In genomic region chr17:11067704-11068475, GRCm38 (mm10) we compare ENCODE assay signal across 7 mouse cellular contexts.
DNase-seq lines count a peak whose midpoint lies in the region; ATAC-seq and TF ChIP-seq lines count a peak whose summit lies in the region.

No protein-coding gene starts in this region.

- H3K9me3 ChIP-seq in embryonic facial prominence, embryonic 11.5 days (replicated peaks; ENCODE audit: control insufficient read depth, low read length), result no peaks in the 10 kb centered on the region
- no peaks in the 10 kb centered on the region for H3K9me3 ChIP-seq in limb, embryonic 15.5 days
- H3K9me3 ChIP-seq in neural tube, embryonic 11.5 days (ENCODE audit: control insufficient read depth, low read length), result no peaks in the 10 kb centered on the region

- TF ChIP-seq CTCF in kidney, adult 2 months (conservative IDR thresholded peaks at IDR 0.05; ENCODE audit: insufficient read depth, insufficient read length, low read depth, low read length), result peak; percentile 52

- H3K4me2 ChIP-seq in embryonic facial prominence, embryonic 11.5 days (ENCODE audit: low read depth, low read length), result peak overlapping the region; percentile 25
- peak overlapping the region; percentile 37 for H3K4me2 ChIP-seq in limb, embryonic 15.5 days
- peak overlapping the region; percentile 38 for H3K4me2 ChIP-seq in neural tube, embryonic 11.5 days (ENCODE audit: low read depth)

- H3K9ac ChIP-seq in embryonic facial prominence, embryonic 11.5 days (replicated peaks; ENCODE audit: low read length), result 0 out of 2 replicates have a peak overlapping the region, but pooled peaks have one; percentile 11
- no peak overlapping the region for H3K9ac ChIP-seq in limb, embryonic 15.5 days
- H3K9ac ChIP-seq in neural tube, embryonic 11.5 days (ENCODE audit: low read length), result no peak overlapping the region

- TF ChIP-seq POLR2A in kidney, adult 2 months (IDR thresholded peaks at IDR 0.05; ENCODE audit: low read depth, low read length), result no peak

- WGBS in embryonic facial prominence, embryonic 11.5 days, result 6% methylated on average over 14 of the region's 14 CpGs
- WGBS in kidney, adult 2 months, result 38% methylated on average over 14 of the region's 14 CpGs
- 12% methylated on average over 14 of the region's 14 CpGs for WGBS in limb, embryonic 15.5 days
- WGBS in neural tube, embryonic 11.5 days, result 4% methylated on average over 14 of the region's 14 CpGs

- peak; percentile 92 for DNase-seq in brain, adult 2 months (ENCODE audit: low read depth, low spot score)
- DNase-seq in embryonic facial prominence, embryonic 11.5 days (ENCODE audit: low spot score), result peak; percentile 81
- peak; percentile 47 for DNase-seq in heart, adult 8-10 months (ENCODE audit: low spot score)
- no peak for DNase-seq in kidney, adult 2 months
- DNase-seq in neural tube, embryonic 11.5 days (ENCODE audit: low spot score), result peak; percentile 81
- DNase-seq in yolk sac, embryonic 10.5 days (ENCODE audit: low spot score), result peak; percentile 27

- peak; percentile 93 for ATAC-seq in embryonic facial prominence, embryonic 11.5 days (replicated peaks; ENCODE audit: insufficient number of reproducible peaks, low FRiP score, low TSS enrichment, low read depth)
- ATAC-seq in limb, embryonic 15.5 days (ENCODE audit: insufficient number of reproducible peaks, low FRiP score, low TSS enrichment, low read depth), result no peak; the same call in 1 of the 2 replicates
- ATAC-seq in neural tube, embryonic 11.5 days (ENCODE audit: insufficient read depth, low FRiP score, low TSS enrichment), result peak; percentile 92

- no peaks in the 10 kb centered on the region for H3K36me3 ChIP-seq in embryonic facial prominence, embryonic 11.5 days (replicated peaks; ENCODE audit: control insufficient read depth, insufficient read depth, low read depth, low read length)
- H3K36me3 ChIP-seq in kidney, adult 2 months (ENCODE audit: control insufficient read depth, insufficient read depth, low read length), result no peaks in the 10 kb centered on the region
- no peaks in the 10 kb centered on the region for H3K36me3 ChIP-seq in limb, embryonic 15.5 days
- no peaks in the 10 kb centered on the region for H3K36me3 ChIP-seq in neural tube, embryonic 11.5 days (ENCODE audit: control insufficient read depth, insufficient read depth, low read length)

- no peak overlapping the region for H3K27ac ChIP-seq in embryonic facial prominence, embryonic 11.5 days (replicated peaks; ENCODE audit: low read depth, low read length)
- no peak overlapping the region for H3K27ac ChIP-seq in kidney, adult 2 months (ENCODE audit: insufficient read depth, low read depth, low read length)
- no peak overlapping the region for H3K27ac ChIP-seq in limb, embryonic 15.5 days
- H3K27ac ChIP-seq in neural tube, embryonic 11.5 days (ENCODE audit: low read depth, low read length), result peak overlapping the region; percentile 37

- H3K4me1 ChIP-seq in embryonic facial prominence, embryonic 11.5 days (ENCODE audit: control insufficient read depth, insufficient read depth, low read length), result no peaks in the 10 kb centered on the region
- no peaks in the 10 kb centered on the region for H3K4me1 ChIP-seq in kidney, adult 2 months (ENCODE audit: control insufficient read depth, insufficient read depth, low read length)
- H3K4me1 ChIP-seq in limb, embryonic 15.5 days, result peaks cover 13% of the 10 kb centered on the region
- H3K4me1 ChIP-seq in neural tube, embryonic 11.5 days (ENCODE audit: control insufficient read depth, insufficient read depth, low read length), result peaks cover 6% of the 10 kb centered on the region; the same call in 1 of the 2 replicates

- H3K27me3 ChIP-seq in embryonic facial prominence, embryonic 11.5 days (ENCODE audit: control insufficient read depth, insufficient read depth, low read length), result no peaks in the 10 kb centered on the region
- H3K27me3 ChIP-seq in kidney, adult 2 months (replicated peaks; ENCODE audit: control insufficient read depth, insufficient read depth, low read length), result no peaks in the 10 kb centered on the region
- no peaks in the 10 kb centered on the region for H3K27me3 ChIP-seq in limb, embryonic 15.5 days
- no peaks in the 10 kb centered on the region for H3K27me3 ChIP-seq in neural tube, embryonic 11.5 days (ENCODE audit: control insufficient read depth, insufficient read depth, low read length)

- no peak overlapping the region for H3K4me3 ChIP-seq in embryonic facial prominence, embryonic 11.5 days (ENCODE audit: low read depth, low read length)
- no peak overlapping the region for H3K4me3 ChIP-seq in kidney, adult 2 months (ENCODE audit: insufficient read depth, low read depth, low read length)
- peak overlapping the region; percentile 17; the same call in 1 of the 2 replicates for H3K4me3 ChIP-seq in limb, embryonic 15.5 days
- H3K4me3 ChIP-seq in neural tube, embryonic 11.5 days (ENCODE audit: low read depth, low read length), result no peak overlapping the region
